Mouse (Mus musculus) embryo, embryonic 9.5 days (tissue): ENCODE results near the gene Cnga3.

Experiments
- DNase-seq: peaks from one replicate; pipeline ENCODE4 v3.0.0-alpha.2; 2017; ENCODE audit errors: extremely low spot score

The Cnga3 gene

DNA sequence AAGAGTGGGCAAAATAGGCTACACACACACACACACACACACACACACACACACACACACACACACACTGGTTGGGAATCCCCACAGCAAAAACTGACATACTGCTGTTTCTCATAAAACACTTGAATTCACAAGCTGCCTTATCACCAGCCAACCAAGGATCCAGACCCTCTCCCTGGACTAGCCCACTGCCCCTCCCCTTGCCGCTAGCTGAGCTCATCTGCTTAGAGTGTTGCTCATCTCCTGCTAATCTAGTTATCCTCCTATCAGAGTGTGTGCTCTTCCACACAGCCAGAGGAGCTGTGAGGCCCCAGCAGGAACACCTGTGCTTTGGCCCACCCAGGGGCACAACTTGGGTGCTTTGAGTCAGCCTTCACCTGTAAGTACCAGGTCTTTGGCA is at the start of gene Cnga3:
TSS of gene Cnga3 (plus strand) at position 291 of the 400 bp plus-strand sequence.
- DNase-seq = no peak

DNA sequence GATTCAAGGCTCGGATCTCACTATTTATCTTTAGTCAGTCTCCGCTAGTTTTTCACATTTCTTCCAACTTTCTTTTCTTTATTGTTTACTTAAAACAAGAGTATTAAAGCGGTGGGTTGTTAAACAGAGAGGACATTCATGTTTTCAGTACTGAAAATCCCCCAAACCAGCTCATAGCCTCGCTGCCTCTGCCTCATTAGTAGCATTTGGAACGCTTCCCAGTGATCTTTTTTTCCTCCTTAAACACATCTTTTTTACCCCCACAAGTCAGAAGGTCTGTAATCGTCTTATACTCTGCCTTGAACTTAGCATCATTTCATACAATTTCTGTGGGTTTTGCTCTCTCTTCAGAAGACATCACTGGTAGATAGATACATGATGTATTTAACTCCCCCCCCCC is 48.2 kb upstream of the Cnga3 start:
- DNase-seq = no peak

DNA sequence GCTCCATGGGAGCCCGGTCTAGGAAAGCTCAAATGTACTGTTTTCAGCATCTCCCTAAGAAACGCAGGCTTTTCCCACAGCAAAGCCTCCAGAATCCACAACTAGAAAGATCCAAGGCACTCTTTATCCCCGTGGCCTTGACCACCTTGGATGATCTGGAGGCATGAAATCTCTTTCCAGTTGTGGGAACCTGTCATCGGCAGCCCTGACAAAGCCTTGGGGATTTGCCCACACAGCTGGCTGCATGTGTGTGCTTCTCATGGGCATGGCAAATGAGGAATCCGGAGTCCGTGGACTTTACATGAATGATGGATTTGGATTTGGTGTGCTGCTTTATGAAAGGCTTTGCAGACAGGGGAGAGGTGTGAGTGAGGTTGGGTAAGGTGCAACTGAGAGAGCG is 46.3 kb upstream of the Cnga3 start:
- DNase-seq = no peak

DNA sequence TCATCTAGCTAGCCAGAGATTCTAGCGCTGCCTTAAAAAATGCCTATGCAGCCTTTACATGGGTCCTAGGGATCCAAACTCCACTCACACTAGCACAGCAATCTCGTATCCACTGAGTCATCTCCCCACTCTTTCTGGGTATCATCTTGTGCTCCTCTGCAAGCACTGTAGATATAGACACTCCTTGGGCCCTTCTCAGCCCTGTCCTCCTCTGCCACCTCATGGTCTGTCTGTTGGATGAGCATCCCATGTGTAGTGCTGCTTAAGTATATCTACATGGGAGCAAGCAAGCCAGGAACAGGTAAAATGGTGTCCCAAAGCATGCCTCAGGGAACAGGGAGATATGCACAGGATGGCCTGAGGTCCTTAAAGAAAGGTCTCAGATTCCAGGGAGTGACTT is 36.4 kb upstream of the Cnga3 start:
- DNase-seq = no peak

DNA sequence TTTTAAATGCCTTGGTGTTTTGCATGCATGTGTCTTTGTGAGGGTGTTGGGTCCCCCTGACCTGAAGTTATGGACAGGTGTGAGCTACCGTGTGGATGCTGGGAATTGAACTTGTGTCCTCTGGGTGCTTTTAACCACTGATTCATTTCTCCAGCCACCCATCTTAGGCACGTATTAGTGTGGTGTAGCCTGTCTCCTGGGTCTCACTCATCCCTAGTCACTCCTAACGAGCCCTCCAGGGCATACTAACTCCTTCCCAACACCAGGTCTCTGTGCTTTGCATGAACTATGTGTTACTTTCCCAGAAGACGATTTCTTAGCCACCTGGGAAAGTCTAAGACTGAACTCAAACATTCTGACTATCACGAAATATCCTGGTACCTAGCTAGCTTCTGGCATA is 34.4 kb upstream of the Cnga3 start:
- no peak for DNase-seq

DNA sequence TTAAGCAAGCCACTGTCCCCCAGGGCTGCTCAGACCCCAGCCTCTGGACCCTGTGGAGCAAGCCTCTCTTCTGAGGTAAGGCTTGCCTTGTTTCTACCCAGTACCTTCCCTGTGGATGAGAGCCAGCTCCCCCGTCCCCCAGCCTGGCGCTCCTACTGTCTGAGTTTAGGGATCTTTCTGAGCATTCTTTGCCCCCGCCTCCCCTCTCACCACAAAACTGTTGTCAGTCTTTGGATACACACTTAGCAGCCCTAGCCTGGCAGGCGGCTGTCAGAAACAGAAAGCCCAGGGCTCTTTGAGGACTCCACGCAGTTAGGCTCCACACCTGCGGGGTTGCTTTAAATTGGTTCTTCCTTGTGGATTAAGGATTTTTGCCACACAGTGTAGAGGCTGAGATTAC is 27.2 kb upstream of the Cnga3 start:
- no peak for DNase-seq

DNA sequence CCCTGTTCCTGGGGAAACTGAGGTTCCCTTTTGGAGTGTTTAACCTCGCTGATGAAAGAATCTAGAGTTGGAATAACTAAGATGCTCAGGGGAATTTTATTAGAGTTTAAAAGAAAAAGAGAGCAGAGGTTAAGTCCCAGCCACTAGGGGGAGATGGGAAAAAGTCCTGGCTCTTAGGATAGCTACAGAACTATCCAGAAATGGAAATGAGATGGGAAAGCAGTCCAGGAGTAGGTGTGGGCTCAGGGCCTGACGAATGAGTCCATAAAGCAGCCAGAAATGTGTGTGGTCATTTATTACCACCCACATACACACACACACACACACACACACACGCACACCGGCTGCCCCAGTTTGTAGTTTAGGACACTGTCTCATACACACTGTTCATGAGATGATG is 19.6 kb upstream of the Cnga3 start:
- no peak for DNase-seq

DNA sequence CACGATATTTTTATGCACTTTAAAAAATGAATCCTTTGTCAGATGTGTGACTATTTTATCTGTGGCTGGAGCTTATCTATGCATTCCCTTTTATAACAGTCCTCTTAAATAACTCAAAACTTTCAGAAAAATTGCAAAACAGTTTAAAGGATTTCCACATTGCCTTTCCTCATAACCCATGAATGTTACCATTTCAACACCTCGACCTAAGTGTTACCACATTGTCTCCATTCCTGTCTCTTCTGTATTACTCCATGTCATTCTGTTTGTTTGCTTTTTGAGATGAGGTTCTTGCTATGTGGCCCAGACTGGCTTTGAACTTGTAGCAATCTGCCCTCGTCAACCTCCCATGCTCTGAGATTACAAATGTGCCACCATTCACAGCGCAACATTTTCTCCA is 12.8 kb upstream of the Cnga3 start:
- DNase-seq = no peak

DNA sequence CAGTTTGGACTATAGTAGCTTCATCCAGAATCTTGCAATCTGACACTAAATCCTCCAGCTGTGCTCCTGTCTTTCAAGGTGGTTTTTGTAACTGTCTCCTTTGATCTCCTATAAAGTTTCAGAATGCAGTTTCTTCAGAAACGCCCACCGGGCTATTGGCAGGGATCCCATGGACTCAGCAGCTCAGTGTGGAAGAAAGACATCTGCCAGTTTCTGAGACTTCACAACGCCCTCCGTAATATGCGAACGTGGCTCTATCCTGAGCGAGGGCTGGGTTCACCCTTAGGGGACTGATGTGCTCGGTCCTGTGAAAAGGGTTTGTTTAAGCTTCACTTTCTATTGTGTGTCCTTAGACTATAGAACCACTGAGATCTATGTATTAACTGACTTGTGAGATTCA is 6.5 kb upstream of the Cnga3 start:
- no peak for DNase-seq

DNA sequence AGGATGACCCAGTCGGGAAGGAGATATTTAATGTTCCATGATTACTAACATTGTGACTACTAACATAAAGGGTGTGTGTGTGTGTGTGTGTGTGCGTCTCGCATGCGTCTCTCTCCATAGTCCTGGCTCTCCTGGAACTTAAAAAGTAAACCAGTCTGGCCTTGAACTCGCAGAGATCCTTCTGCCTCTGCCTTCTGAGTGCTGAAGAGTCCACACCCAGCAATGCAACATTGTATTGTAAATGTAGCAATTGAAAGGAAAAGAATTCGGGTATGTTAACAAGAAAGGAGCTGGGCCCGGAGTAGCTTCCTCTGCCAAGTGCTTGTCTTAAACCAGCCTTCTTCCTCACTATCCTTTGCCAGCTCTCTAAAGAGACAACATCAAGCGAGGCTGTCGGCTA is 1.9 kb upstream of the Cnga3 start:
- DNase-seq = no peak

DNA sequence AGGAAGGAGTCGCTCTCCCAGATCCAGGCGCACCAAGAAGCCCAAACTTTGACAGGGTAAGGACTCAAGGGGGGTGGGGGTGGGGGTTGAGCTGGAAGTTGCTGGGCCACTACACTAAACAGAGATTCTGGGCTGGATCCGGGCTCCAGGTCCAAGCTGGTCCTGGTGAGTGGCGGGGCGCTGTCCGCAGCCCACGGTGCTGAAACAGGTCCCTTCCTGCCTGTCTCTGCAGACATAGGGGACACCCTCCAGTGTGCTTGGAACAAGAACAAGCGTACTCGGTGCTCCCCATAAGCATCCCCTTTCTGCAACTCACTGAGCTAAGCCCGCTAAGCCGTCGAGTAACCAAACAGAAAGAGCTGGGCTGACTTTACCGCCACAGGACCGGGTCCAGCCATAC is 4.2 kb downstream of the Cnga3 start:
- peak; percentile 57 for DNase-seq

DNA sequence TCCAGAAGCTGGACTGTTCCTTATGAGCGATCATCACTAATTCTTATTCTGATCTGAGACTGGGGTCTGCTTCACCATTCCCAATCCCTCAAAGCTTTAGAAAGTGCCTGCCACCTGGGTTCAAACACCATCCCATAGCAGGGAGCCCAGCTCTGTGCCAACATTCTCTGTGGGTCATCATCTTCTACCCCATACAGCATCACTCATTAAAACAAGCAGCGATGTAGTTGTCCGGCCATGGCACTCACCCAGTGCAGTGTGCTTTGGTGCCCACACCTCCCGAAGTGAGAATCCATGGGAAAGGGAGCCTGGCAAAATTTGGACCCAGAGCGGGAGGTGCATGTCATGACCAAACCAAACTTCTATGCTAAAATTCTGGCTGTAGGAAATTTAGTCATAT is 5.4 kb downstream of the Cnga3 start:
- no peak for DNase-seq

DNA sequence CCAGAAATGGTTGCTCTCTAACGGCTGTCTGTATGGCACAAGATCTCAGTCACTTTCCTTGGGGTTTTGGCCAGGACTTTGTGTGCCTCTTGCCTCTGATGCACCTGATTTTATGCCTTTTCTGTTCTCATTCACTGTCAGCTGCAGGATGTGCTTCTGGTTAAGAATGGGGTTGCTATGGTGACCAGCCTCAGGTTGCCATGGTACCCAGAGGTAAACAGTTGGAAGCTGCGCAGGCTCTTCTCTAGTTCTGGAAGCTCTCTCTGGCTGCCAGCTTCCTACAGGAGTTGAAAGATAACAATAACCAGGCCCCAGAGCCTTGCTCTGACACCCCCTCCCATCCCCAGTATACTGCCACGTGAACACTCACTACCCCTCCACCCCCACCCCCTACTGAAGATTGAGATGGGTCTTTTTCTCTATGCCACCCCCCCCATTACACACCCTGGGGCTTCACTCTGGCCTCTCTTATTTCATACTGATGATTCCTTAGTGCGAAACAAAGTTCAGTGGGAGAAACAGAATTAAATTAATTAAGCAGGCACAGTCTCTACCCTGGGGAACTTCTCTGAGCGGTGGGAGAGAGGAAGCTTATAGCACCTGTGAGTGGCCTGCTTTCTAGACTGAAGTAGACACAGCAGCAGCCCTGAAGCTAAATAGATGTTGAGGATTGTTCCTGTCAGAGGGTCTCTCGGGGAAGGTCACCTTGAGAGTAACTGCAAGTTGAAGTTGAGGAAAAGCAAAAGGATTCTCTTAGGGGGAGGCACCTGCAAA is 6.1 kb downstream of the Cnga3 start:
- DNase-seq = peak; percentile 29

DNA sequence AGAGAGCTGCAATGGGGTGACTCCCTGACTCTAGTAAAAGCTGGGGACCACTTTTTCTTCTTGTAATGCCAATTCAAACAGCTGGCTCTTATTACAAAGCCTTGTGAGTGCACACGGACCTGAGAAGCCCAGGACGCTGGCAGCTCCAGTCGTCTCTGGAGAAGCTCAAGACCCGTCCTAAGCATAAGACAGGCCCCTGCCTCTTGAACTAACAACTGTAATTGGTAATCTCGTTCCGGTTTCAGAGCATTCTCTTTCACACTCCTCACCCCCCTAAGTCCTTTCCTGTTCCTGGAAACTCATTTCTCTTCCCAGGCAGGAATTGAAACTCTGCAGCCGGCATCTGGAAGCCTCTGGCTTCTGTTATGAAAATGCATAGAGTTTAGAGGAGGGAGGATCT is 7.8 kb downstream of the Cnga3 start:
- no peak for DNase-seq

DNA sequence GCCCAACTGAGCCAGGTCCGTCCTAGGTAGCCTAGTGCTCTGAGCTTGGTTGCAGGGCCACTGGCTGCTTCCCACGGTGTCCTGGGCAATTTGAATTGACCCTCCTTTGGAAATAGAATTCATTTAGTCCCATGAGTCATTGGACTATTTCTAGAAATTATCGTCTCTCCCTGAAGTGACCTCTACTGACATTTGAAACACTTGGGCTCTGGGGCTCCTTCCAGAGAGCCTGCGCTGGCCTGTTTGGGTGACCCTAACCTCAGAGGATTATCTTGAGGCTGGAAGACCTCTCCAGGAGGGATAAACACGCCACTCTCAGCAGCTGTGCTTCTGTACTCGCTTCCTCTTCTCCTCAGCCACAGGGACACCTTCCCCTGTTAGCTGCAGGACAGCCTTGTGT is 16.2 kb downstream of the Cnga3 start:
- no peak for DNase-seq

DNA sequence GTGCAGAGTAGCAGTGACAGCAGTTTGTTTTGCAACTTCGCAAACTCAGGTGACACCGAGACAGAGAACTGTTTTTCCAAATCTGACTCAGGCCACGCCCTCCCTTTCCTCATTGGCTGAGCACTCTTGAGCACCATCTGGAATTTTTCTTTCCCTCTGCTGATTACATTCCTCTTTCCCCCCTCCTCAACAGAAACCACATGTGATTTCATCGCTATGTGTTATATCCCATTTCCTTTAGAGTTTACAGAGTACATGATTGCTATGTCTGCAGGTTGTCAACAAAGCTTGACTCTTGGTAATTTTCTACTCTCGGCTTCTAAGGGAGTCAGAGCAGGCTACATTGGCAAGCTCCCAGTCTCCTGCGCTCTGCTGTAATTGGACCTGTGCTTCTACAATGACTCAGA is 17.1 kb downstream of the Cnga3 start:
- no peak for DNase-seq

DNA sequence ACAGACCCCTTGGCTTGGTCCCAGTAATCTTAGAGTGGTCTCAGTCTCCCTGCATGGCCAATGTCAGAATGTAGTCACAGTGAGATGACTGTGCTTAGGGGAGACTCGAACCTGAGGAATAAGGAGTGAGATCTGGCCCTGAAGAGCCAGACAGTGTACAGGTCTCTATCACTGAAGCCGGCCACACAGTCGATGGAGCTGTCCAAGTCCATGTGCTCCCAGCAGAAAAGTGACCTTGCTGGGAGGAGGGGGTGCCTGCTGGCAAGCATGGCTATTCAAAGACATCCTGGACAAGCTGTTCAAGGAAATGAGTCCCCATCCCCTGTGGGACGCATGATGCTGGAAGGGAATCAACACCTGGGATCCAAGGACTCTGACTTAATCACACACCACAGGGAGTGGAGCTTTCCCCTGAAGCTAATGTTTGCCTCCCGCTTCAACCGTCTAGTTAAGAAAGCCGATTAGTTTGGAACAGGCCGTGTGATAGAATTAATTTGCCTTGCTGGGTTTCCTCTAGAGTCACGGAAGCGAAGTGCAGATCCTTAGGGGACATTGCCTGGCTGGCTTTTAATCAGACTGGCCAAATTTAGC is 24.9 kb downstream of the Cnga3 start:
- DNase-seq = no peak

DNA sequence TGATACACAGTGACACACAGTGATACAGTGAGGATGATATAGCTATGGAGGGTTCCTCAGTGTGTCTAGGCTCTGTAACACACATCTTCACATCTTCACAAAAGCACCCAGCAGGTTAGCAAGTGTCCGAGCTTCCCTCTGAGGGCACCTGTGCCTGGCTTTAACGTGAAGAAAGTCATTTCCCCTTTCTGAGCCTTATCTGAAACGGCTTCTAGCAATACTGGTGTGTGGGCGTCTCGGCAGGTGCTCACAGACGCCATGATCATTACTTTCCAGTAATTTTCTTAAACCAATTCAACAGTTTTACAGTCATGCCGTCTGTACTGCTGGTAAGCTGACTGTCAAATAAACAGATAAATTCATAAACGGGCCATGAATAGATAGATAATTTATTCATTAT is 28.0 kb downstream of the Cnga3 start:
- no peak for DNase-seq

DNA sequence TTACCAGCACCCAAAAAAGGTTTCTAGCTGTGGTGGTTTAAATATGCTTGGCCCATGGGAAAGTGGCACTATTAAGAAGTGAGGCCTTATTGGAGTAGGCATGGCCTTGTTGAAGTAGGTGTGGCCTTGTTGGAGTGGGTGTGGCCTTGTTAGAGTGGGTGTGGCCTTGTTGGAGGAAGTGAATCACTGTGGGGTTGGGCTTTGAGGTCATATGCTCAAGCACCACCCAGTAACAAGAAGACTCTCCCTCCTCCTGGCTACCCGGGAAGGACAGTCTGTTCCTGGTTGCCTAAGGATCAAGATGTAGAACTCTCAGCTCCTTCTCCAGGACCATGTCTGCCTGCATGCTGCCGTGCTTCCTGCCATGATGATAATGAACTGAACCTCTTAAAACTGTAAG is 32.2 kb downstream of the Cnga3 start:
- no peak for DNase-seq

DNA sequence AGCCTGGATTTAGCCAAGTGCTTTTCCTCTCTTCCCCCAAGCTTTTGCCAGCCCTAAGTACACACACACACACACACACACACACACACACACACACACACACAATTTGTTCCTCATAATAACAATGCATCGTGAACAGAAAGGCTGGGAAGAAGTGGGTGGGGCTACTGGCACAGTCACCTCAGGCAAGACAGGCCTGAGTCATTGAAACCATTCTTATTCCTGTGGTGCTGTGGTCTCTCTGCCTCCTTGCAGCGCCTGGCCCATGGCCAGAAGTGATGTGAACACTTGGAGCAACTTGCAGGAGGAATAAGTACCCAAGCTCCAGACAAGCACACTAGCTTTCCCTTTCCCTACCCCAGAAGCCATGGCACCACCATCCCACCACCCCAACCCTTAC is 34.2 kb downstream of the Cnga3 start:
- DNase-seq = no peak

DNA sequence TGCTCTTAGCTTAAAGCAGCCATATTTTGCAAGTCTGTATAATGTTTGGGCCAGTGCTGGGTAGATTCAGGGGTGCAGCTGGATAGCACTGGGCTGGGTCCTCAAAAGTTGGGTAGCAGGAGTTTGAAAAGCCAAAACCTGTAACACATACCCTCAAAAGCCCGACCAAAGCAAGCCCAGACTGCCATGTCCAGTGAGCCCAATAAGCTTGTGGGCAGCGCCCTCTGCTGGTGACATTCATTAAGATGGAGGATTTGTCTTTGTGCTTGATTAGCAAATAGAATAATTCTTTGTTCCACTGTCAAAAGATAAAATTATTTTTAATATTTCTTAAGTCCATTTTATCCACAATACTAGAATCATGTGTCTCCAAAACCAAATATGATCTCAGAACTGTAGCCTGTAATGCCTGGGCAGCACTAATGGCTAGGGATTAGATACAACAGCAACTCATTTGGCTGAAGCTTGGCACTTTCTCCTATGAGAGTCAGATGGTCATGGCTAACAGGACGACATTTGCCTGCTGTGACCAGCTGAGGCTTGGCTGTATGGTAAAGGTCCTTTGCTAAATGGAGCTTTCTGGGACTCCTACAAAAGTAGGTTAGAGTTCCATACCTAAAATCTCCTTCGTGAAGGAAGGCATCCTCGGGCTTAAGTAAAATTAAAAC is 36.5 kb downstream of the Cnga3 start:
- peak; percentile 81 for DNase-seq

DNA sequence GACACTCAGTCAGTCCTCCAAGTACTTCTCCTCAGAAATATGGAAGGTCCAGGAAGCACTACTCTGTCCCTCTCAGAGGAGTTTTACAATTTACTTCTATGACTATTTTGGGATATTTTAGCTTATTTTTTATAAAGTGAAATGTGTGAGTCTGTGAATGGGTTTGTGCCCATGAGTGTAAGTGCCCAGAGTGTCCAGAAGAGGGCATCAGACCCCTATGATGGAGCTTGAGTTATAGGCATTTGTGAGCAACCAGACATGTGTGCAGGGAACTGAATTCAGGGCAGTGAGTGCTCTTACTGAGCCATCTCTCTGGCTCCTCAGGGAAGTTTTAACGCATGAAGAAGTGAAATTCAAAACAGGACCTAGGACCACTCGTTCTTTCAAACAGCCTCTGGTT is 44.2 kb downstream of the Cnga3 start:
- DNase-seq = no peak

DNA sequence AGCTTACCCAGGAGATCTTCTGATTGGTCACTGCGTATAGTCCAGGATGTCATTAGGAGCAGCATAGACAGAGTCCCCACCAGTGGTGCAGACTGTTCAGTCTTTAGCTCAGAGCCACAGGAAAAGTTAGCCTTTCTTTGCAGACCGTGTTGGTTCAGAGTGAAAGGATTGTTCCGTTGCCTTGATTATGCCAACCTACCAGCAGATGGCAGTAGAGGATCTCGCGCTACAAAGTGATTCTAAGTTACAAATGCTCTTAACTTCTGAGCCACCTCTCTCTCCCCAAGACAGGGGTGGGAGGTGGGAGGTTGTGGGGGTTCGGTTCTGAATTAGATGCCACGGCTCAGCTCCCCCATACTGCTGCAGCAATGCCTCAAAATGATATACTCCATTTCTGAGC is 58.2 kb downstream of the Cnga3 start:
- peak; percentile 62 for DNase-seq
